Mouse (Mus musculus): ENCODE results near the gene Tcf7l2.

Gene Tcf7l2

GRCm38 (mm10) chr19:55860009-55860743, 118.6 kb downstream of the Tcf7l2 start:
- DNase-seq (ENCODE audit: extremely low spot score): no peak

GRCm38 (mm10) chr19:55861746-55862145, 120.1 kb downstream of the Tcf7l2 start:
- DNase-seq (ENCODE audit: extremely low spot score): no peak

- DNase-seq (ENCODE audit: extremely low spot score): no peak
These were observed 120.9 kb downstream of the Tcf7l2 start for GRCm38 (mm10) chr19:55862559-55862958.

- DNase-seq (ENCODE audit: extremely low spot score): no peak
These were observed 123.4 kb downstream of the Tcf7l2 start for GRCm38 (mm10) chr19:55865049-55865448.

GRCm38 (mm10) chr19:55865774-55866578, 124.4 kb downstream of the Tcf7l2 start:
- DNase-seq (ENCODE audit: extremely low spot score): no peak

- DNase-seq (ENCODE audit: extremely low spot score): no peak
These were observed 125.6 kb downstream of the Tcf7l2 start for GRCm38 (mm10) chr19:55867255-55867654.

- no peak for DNase-seq (ENCODE audit: extremely low spot score)
These were observed 126.3 kb downstream of the Tcf7l2 start for GRCm38 (mm10) chr19:55867905-55868304.

- DNase-seq (ENCODE audit: extremely low spot score): no peak
These were observed 127.0 kb downstream of the Tcf7l2 start for GRCm38 (mm10) chr19:55868597-55868996.

GRCm38 (mm10) chr19:55870825-55871224, 129.2 kb downstream of the Tcf7l2 start:
- DNase-seq (ENCODE audit: extremely low spot score): no peak

GRCm38 (mm10) chr19:55871496-55871895, 129.9 kb downstream of the Tcf7l2 start:
- no peak for DNase-seq (ENCODE audit: extremely low spot score)

- DNase-seq (ENCODE audit: extremely low spot score): no peak
These were observed 131.6 kb downstream of the Tcf7l2 start for GRCm38 (mm10) chr19:55873221-55873620.

GRCm38 (mm10) chr19:55876501-55876900, 134.9 kb downstream of the Tcf7l2 start:
- DNase-seq (ENCODE audit: extremely low spot score): no peak

- DNase-seq (ENCODE audit: extremely low spot score): peak; percentile 76
These were observed 135.8 kb downstream of the Tcf7l2 start for GRCm38 (mm10) chr19:55877404-55877915.

GRCm38 (mm10) chr19:55880664-55881359, 139.2 kb downstream of the Tcf7l2 start:
- DNase-seq (ENCODE audit: extremely low spot score): no peak

- DNase-seq (ENCODE audit: extremely low spot score): no peak
These were observed 144.9 kb downstream of the Tcf7l2 start for GRCm38 (mm10) chr19:55886536-55886935.

GRCm38 (mm10) chr19:55891692-55892183, 150.1 kb downstream of the Tcf7l2 start:
- no peak for DNase-seq (ENCODE audit: extremely low spot score)

- DNase-seq (ENCODE audit: extremely low spot score): no peak
These were observed 151.9 kb downstream of the Tcf7l2 start for GRCm38 (mm10) chr19:55893557-55893956.

GRCm38 (mm10) chr19:55894396-55894795, 152.8 kb downstream of the Tcf7l2 start:
- no peak for DNase-seq (ENCODE audit: extremely low spot score)

- DNase-seq (ENCODE audit: extremely low spot score): peak; percentile 76
These were observed 153.7 kb downstream of the Tcf7l2 start for GRCm38 (mm10) chr19:55895317-55895716.

- DNase-seq (ENCODE audit: extremely low spot score): no peak
These were observed 154.3 kb downstream of the Tcf7l2 start for GRCm38 (mm10) chr19:55895807-55896420.

GRCm38 (mm10) chr19:55896629-55897028, 155.0 kb downstream of the Tcf7l2 start:
- DNase-seq (ENCODE audit: extremely low spot score): peak; percentile 61

Data from embryo, embryonic 9.5 days (tissue).